Mouse (Mus musculus) midbrain, embryonic 11.5 days (tissue): ENCODE results near the gene Bmper. TPM values are rescaled to one million over a fixed set of nuclear protein-coding genes. Genes with fewer than 3 reads are reported as not detected.

Experiments
- ATAC-seq: fragments of 200-750 bp; cut with Nextera tagmentation; 2 replicates; pipeline ENCODE4 v1.8.0; 2017; ENCODE audit warnings: moderate TSS enrichment, moderate library complexity; ENCODE audit not compliant: low FRiP score
- DNase-seq: peaks from one replicate; pipeline ENCODE4 v3.0.0; 2015; ENCODE audit warnings: low spot score; ENCODE audit errors: missing footprints
- H3K27ac ChIP-seq: fragments of 300-500 bp; sonication (generic); 2 replicates; pipeline ENCODE4 v1.5.1; 2014; ENCODE audit warnings: low read depth, low read length
- H3K27me3 ChIP-seq: fragments of 300-500 bp; sonication (generic); 2 replicates; pipeline ENCODE4 v1.6.1; 2014; ENCODE audit warnings: mild to moderate bottlenecking, low read length, moderate library complexity, mixed read lengths; ENCODE audit not compliant: control insufficient read depth, insufficient read depth
- H3K36me3 ChIP-seq: fragments of 300-500 bp; sonication (generic); 2 replicates; pipeline ENCODE4 v1.6.1; 2014; ENCODE audit warnings: mild to moderate bottlenecking, low read length, moderate library complexity, mixed read lengths; ENCODE audit not compliant: control insufficient read depth, insufficient read depth
- H3K4me1 ChIP-seq: fragments of 300-500 bp; sonication (generic); 2 replicates; pipeline ENCODE4 v1.6.1; 2014; ENCODE audit warnings: low read length; ENCODE audit not compliant: control insufficient read depth, insufficient read depth
- H3K4me2 ChIP-seq: fragments of 300-500 bp; sonication (generic); 2 replicates; pipeline ENCODE4 v1.6.1; 2014; ENCODE audit warnings: mild to moderate bottlenecking, moderate library complexity
- H3K4me3 ChIP-seq: fragments of 300-500 bp; sonication (generic); 2 replicates; pipeline ENCODE4 v1.5.1; 2014; ENCODE audit warnings: low read depth, low read length
- H3K9ac ChIP-seq: fragments of 300-500 bp; sonication (generic); 2 replicates; pipeline ENCODE4 v1.6.1; 2014; ENCODE audit warnings: low read length
- H3K9me3 ChIP-seq: fragments of 300-500 bp; sonication (generic); 2 replicates; pipeline ENCODE4 v1.6.1; 2016; ENCODE audit warnings: low read length; ENCODE audit not compliant: control insufficient read depth
- WGBS: fragments of 180-500 bp; shearing (Covaris S2); extraction: QIAGEN DNeasy Blood & Tissue Kit; methylation state at CpG from one replicate; pipeline ENCODE4 v1.1.7; 2014; 5-methylcytosine and 5-hydroxymethylcytosine counted together
- polyA plus RNA-seq: library from polyadenylated mRNA; unstranded; fragments of >200 nt; fragmentation: Nextera tagmentation; extraction: Ambion mirVana; gene quantifications from 2 replicates; pipeline ENCODE4 v1.2.1, GENCODE M21; 2014

Gene Bmper
- polyA plus RNA-seq, 1 experiment from 2014 or later, result 2.7 TPM

GRCm38 (mm10) chr9:23363540-23363939 lies 140.7 kb downstream of the Bmper start:
- Histone ChIP-seq H3K4me2 (no peak overlapping the region), H3K4me3 (no peak overlapping the region), H3K27me3 (no peaks in the 10 kb centered on the region), H3K9me3 (no peaks in the 10 kb centered on the region; the same call in 1 of the 2 replicates), H3K27ac (no peak overlapping the region), H3K36me3 (no peaks in the 10 kb centered on the region), H3K4me1 (no peaks in the 10 kb centered on the region), H3K9ac (no peak overlapping the region)
- no peak for ATAC-seq
- 91% methylated on average over 7 of the region's 7 CpGs for WGBS
- DNase-seq, result no peak

GRCm38 (mm10) chr9:23364047-23364446 lies 141.2 kb downstream of the Bmper start:
- no peaks in the 10 kb centered on the region; the same call in 1 of the 2 replicates for H3K9me3 ChIP-seq
- H3K4me3 ChIP-seq, result no peak overlapping the region
- no peak overlapping the region for H3K4me2 ChIP-seq
- H3K27ac ChIP-seq, result no peak overlapping the region
- DNase-seq (no peak), ATAC-seq (no peak)
- H3K4me1 ChIP-seq, result no peaks in the 10 kb centered on the region
- H3K9ac ChIP-seq, result no peak overlapping the region
- no peaks in the 10 kb centered on the region for H3K36me3 ChIP-seq
- H3K27me3 ChIP-seq, result no peaks in the 10 kb centered on the region
- 87% methylated on average over 2 of the region's 2 CpGs for WGBS

GRCm38 (mm10) chr9:23368124-23368523 lies 145.2 kb downstream of the Bmper start:
- DNase-seq (no peak), ATAC-seq (no peak)
- Histone ChIP-seq H3K27ac (no peak overlapping the region), H3K4me3 (no peak overlapping the region), H3K4me1 (no peaks in the 10 kb centered on the region), H3K36me3 (no peaks in the 10 kb centered on the region), H3K4me2 (no peak overlapping the region), H3K9ac (no peak overlapping the region), H3K27me3 (no peaks in the 10 kb centered on the region), H3K9me3 (no peaks in the 10 kb centered on the region)

GRCm38 (mm10) chr9:23374789-23375460 lies 152.0 kb downstream of the Bmper start:
- no peak overlapping the region for H3K4me2 ChIP-seq
- no peaks in the 10 kb centered on the region for H3K9me3 ChIP-seq
- H3K4me1 ChIP-seq, result peaks cover 22% of the 10 kb centered on the region
- no peak overlapping the region for H3K27ac ChIP-seq
- no peaks in the 10 kb centered on the region for H3K36me3 ChIP-seq
- ATAC-seq (no peak), DNase-seq (no peak)
- no peaks in the 10 kb centered on the region for H3K27me3 ChIP-seq
- no peak overlapping the region for H3K9ac ChIP-seq
- 56% methylated on average over 4 of the region's 4 CpGs for WGBS
- no peak overlapping the region for H3K4me3 ChIP-seq

GRCm38 (mm10) chr9:23377831-23378730 lies 155.2 kb downstream of the Bmper start:
- no peak for DNase-seq
- H3K4me1 ChIP-seq, result peaks cover 28% of the 10 kb centered on the region
- no peaks in the 10 kb centered on the region for H3K36me3 ChIP-seq
- H3K27ac ChIP-seq, result peak overlapping the region; percentile 67
- H3K4me2 ChIP-seq, result no peak overlapping the region
- no peak overlapping the region for H3K9ac ChIP-seq
- H3K27me3 ChIP-seq, result no peaks in the 10 kb centered on the region
- WGBS, result 30% methylated on average over 5 of the region's 5 CpGs
- H3K4me3 ChIP-seq, result no peak overlapping the region
- peak; percentile 68 for ATAC-seq
- no peaks in the 10 kb centered on the region for H3K9me3 ChIP-seq

GRCm38 (mm10) chr9:23378731-23379170 lies 155.9 kb downstream of the Bmper start:
- no peaks in the 10 kb centered on the region for H3K27me3 ChIP-seq
- 10% methylated on average over 6 of the region's 6 CpGs for WGBS
- H3K9me3 ChIP-seq, result no peaks in the 10 kb centered on the region
- no peak overlapping the region for H3K9ac ChIP-seq
- no peaks in the 10 kb centered on the region for H3K36me3 ChIP-seq
- no peak overlapping the region; the same call in 1 of the 2 replicates for H3K4me2 ChIP-seq
- DNase-seq (peak; percentile 91), ATAC-seq (peak; percentile 82)
- peaks cover 28% of the 10 kb centered on the region for H3K4me1 ChIP-seq
- H3K4me3 ChIP-seq, result no peak overlapping the region
- H3K27ac ChIP-seq, result peak overlapping the region; percentile 76

- no peak overlapping the region; the same call in 1 of the 2 replicates for H3K27ac ChIP-seq
- 37% methylated on average over 5 of the region's 5 CpGs for WGBS
- no peak overlapping the region for H3K4me3 ChIP-seq
- no peak for DNase-seq
- H3K4me1 ChIP-seq, result peaks cover 28% of the 10 kb centered on the region
- peak; percentile 74 for ATAC-seq
- no peak overlapping the region for H3K9ac ChIP-seq
- no peaks in the 10 kb centered on the region for H3K9me3 ChIP-seq
- H3K4me2 ChIP-seq, result no peak overlapping the region
- no peaks in the 10 kb centered on the region for H3K36me3 ChIP-seq
- no peaks in the 10 kb centered on the region for H3K27me3 ChIP-seq
Observed at GRCm38 (mm10) chr9:23380171-23380835, 157.4 kb downstream of the Bmper start.

- no peak overlapping the region for H3K27ac ChIP-seq
- WGBS, result 85% methylated on average over 8 of the region's 8 CpGs
- no peaks in the 10 kb centered on the region for H3K9me3 ChIP-seq
- H3K9ac ChIP-seq, result no peak overlapping the region
- H3K4me1 ChIP-seq, result peaks cover 20% of the 10 kb centered on the region
- no peak for DNase-seq
- ATAC-seq, result no peak
- H3K4me2 ChIP-seq, result no peak overlapping the region
- H3K36me3 ChIP-seq, result no peaks in the 10 kb centered on the region
- H3K27me3 ChIP-seq, result no peaks in the 10 kb centered on the region
- no peak overlapping the region for H3K4me3 ChIP-seq
Observed at GRCm38 (mm10) chr9:23383291-23383690, 160.4 kb downstream of the Bmper start.

GRCm38 (mm10) chr9:23383837-23384236 lies 161.0 kb downstream of the Bmper start:
- 98% methylated on average over 1 of the region's 1 CpGs for WGBS
- DNase-seq, result no peak

More at GRCm38 (mm10) chr9:23383837-23384236, 161.0 kb downstream of the Bmper start:
- H3K36me3 ChIP-seq, result no peaks in the 10 kb centered on the region
- no peak overlapping the region for H3K4me2 ChIP-seq
- peaks cover 16% of the 10 kb centered on the region for H3K4me1 ChIP-seq
- no peak overlapping the region for H3K4me3 ChIP-seq
- H3K27me3 ChIP-seq, result no peaks in the 10 kb centered on the region
- no peak for ATAC-seq
- H3K9me3 ChIP-seq, result no peaks in the 10 kb centered on the region
- no peak overlapping the region for H3K9ac ChIP-seq
- no peak overlapping the region for H3K27ac ChIP-seq
